Mouse (Mus musculus) gastrocnemius, postnatal 36 days (tissue): ENCODE measurements around the gene Zbtb34. TPM values are rescaled to one million over a fixed set of nuclear protein-coding genes. Genes with fewer than 3 reads are reported as not detected.

Experiments
- DNase-seq, 2 experiments: peaks; one replicate each; pipeline ENCODE4 v3.0.0; 2022
- intact Hi-C: fragments of 180-260 bp; cut with DNase I; formaldehyde crosslinking; loops from one replicate; pipeline ENCODE4 v1.15.1; 2025
- long read RNA-seq, 2 experiments: library from polyadenylated mRNA; stranded (forward); transcript quantifications; one replicate each; pipeline ENCODE4 v2.0.0; 2021
- total RNA-seq, 2 experiments: library from RNA; stranded (reverse); gene quantifications; 2 replicates each; pipeline ENCODE4 v1.2.3; 2021

The Zbtb34 gene
- 1 to 10 TPM; 4.1 to 4.9 TPM for total RNA-seq
- long read RNA-seq, experiment 1, partial matches to known transcripts: 0 of 2 reads
- long read RNA-seq, experiment 1, other reads (novel, unspliced or antisense): 2 of 2 reads
- long read RNA-seq, experiment 2, partial matches to known transcripts: 0 of 3 reads
- long read RNA-seq, experiment 2, other reads (novel, unspliced or antisense): 2 of 3 reads

GRCm38 (mm10) chr2:33430771-33431699 lies at the start of gene Zbtb34:
Zbtb34 (minus strand) TSS chr2:33431324.
- peak; percentile 54 to 71 for DNase-seq
- intact Hi-C loops: no loop called here

- intact Hi-C loops: no loop called here
- no peak for DNase-seq
These were observed 47.0 kb upstream of the Zbtb34 start for GRCm38 (mm10) chr2:33477961-33478755.

- DNase-seq: no peak
- intact Hi-C loops: no loop called here
These were observed 44.8 kb upstream of the Zbtb34 start for GRCm38 (mm10) chr2:33475961-33476360.

GRCm38 (mm10) chr2:33468466-33469097 lies 37.5 kb upstream of the Zbtb34 start, which contains the start of gene Zbtb43:
Zbtb43 (minus strand) TSS chr2:33468559.
- intact Hi-C loops: no loop called here

GRCm38 (mm10) chr2:33467546-33468465 lies 36.7 kb upstream of the Zbtb34 start:
- intact Hi-C loops: no loop called here
- DNase-seq: peak in 1 of 2 experiments; percentile 11

More at GRCm38 (mm10) chr2:33468466-33469097, 37.5 kb upstream of the Zbtb34 start, which contains the start of gene Zbtb43:
- peak; percentile 94 to 96 for DNase-seq

- intact Hi-C loops: no loop called here
- peak in 1 of 2 experiments; percentile 23 for DNase-seq
These were observed 34.8 kb upstream of the Zbtb34 start for GRCm38 (mm10) chr2:33465966-33466365.

GRCm38 (mm10) chr2:33465215-33465614 lies 34.1 kb upstream of the Zbtb34 start:
- DNase-seq: no peak
- intact Hi-C loops: no loop called here

- no peak for DNase-seq
- intact Hi-C loops: no loop called here
These were observed 30.9 kb upstream of the Zbtb34 start for GRCm38 (mm10) chr2:33462066-33462465.

GRCm38 (mm10) chr2:33461066-33461465 lies 29.9 kb upstream of the Zbtb34 start:
- intact Hi-C loops: no loop called here
- DNase-seq: no peak

- no peak for DNase-seq
- intact Hi-C loops: no loop called here
These were observed 28.5 kb upstream of the Zbtb34 start for GRCm38 (mm10) chr2:33459660-33460059.

GRCm38 (mm10) chr2:33456696-33457095 lies 25.6 kb upstream of the Zbtb34 start:
- intact Hi-C loops: no loop called here

GRCm38 (mm10) chr2:33456242-33456641 lies 25.1 kb upstream of the Zbtb34 start:
- DNase-seq: no peak

More at GRCm38 (mm10) chr2:33456696-33457095, 25.6 kb upstream of the Zbtb34 start:
- no peak for DNase-seq

GRCm38 (mm10) chr2:33455350-33455749 lies 24.2 kb upstream of the Zbtb34 start:
- intact Hi-C loops: no loop called here
- no peak for DNase-seq

More at GRCm38 (mm10) chr2:33456242-33456641, 25.1 kb upstream of the Zbtb34 start:
- intact Hi-C loops: no loop called here

- DNase-seq: no peak
- intact Hi-C loops: no loop called here
These were observed 23.7 kb upstream of the Zbtb34 start for GRCm38 (mm10) chr2:33454816-33455215.

GRCm38 (mm10) chr2:33453476-33453875 lies 22.4 kb upstream of the Zbtb34 start:
- intact Hi-C loops: no loop called here
- DNase-seq: no peak

- no peak for DNase-seq
- intact Hi-C loops: no loop called here
These were observed 21.6 kb upstream of the Zbtb34 start for GRCm38 (mm10) chr2:33452721-33453120.

GRCm38 (mm10) chr2:33452140-33452539 lies 21.0 kb upstream of the Zbtb34 start:
- intact Hi-C loops: no loop called here
- DNase-seq: peak in 1 of 2 experiments; percentile 27

- intact Hi-C loops: no loop called here
These were observed 20.2 kb upstream of the Zbtb34 start for GRCm38 (mm10) chr2:33451038-33451978.

More at GRCm38 (mm10) chr2:33451038-33451978, 20.2 kb upstream of the Zbtb34 start:
- no peak for DNase-seq
